Mouse (Mus musculus) heart, embryonic 10.5 days (tissue): ENCODE data around the gene Arrdc1. TPM values are rescaled to one million over a fixed set of nuclear protein-coding genes. Genes with fewer than 3 reads are reported as not detected.

Experiments used
- DNase-seq: peaks from one replicate; pipeline ENCODE4 v3.0.0-alpha.2; 2017; ENCODE audit warnings: low spot score
- H3K27ac ChIP-seq: fragments of 300-500 bp; sonication (generic); 2 replicates; pipeline ENCODE4 v1.5.1; 2016; ENCODE audit warnings: mild to moderate bottlenecking
- H3K27me3 ChIP-seq: fragments of 300-500 bp; sonication (generic); 2 replicates; pipeline ENCODE4 v1.6.1; 2016; ENCODE audit warnings: mild to moderate bottlenecking; ENCODE audit not compliant: poor library complexity, insufficient read depth, severe bottlenecking
- H3K36me3 ChIP-seq: fragments of 300-500 bp; sonication (generic); 2 replicates; pipeline ENCODE4 v1.6.1; 2016; ENCODE audit warnings: mild to moderate bottlenecking, moderate library complexity
- H3K4me1 ChIP-seq: fragments of 300-500 bp; sonication (generic); 2 replicates; pipeline ENCODE4 v1.6.1; 2016; ENCODE audit warnings: mild to moderate bottlenecking
- H3K4me3 ChIP-seq: fragments of 300-500 bp; sonication (generic); 2 replicates; pipeline ENCODE4 v1.5.1; 2016; ENCODE audit warnings: mild to moderate bottlenecking, moderate library complexity
- H3K9me3 ChIP-seq: fragments of 300-500 bp; sonication (generic); 2 replicates; pipeline ENCODE4 v1.6.1; 2016; ENCODE audit warnings: mild to moderate bottlenecking, moderate library complexity
- WGBS: fragments of 180-500 bp; shearing (Covaris S2); methylation state at CpG from one replicate; pipeline ENCODE4 v1.1.7; 2016; 5-methylcytosine and 5-hydroxymethylcytosine counted together
- polyA plus RNA-seq: library from polyadenylated mRNA; unstranded; fragments of >200 nt; fragmentation: Nextera tagmentation; extraction: Ambion mirVana; gene quantifications from 2 replicates; pipeline ENCODE4 v1.2.1, GENCODE M21; 2016

Arrdc1 gene
- polyA plus RNA-seq, 1 experiment from 2014 or later: 19.5 TPM

DNA sequence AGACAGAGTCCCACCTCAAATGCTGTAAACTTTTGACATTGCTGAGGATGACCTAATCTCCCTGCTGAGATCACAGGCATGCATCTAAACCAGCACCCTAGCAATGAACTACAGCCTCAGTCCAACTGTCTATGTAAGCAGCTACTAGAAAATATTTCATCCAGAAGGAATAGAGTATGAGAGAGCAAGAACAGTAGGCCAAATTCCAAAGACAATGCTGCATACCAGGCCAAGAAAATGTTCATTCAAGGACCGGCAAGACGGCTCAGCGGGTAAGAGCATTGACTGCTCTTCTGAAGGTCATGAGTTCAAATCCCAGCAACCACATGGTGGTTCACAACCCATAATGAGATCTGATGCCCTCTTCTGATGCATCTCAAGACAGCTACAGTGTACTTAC is 20.3 kb downstream of the Arrdc1 start:
- WGBS: 90% methylated on average over 3 of the region's 3 CpGs
- no peak overlapping the region for H3K4me3 ChIP-seq
- H3K27me3 ChIP-seq: no peaks in the 10 kb centered on the region
- no peak for DNase-seq
- peaks cover 16% of the 10 kb centered on the region for H3K36me3 ChIP-seq
- H3K9me3 ChIP-seq: no peaks in the 10 kb centered on the region
- peaks cover 9% of the 10 kb centered on the region for H3K4me1 ChIP-seq
- no peak overlapping the region for H3K27ac ChIP-seq

DNA sequence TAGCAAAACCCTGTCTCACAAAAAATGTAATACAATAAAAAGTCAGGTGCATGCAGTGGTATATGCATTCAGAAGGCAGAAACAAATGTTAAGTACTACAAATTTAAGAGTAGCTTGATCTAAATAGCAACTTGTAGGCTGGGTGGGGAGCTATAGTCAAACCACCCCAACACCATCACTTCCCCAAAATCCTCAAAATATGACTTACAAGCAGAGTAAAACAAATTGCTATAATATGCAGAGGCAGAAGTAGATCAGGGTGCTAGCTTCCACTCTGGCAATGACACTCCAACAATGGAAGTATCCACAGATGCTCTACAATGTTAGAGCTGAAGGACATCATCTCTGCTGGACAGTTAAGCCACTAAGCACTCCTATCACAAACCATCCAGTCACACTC is 22.5 kb downstream of the Arrdc1 start:
- no peaks in the 10 kb centered on the region for H3K27me3 ChIP-seq
- H3K27ac ChIP-seq: no peak overlapping the region
- peaks cover 17% of the 10 kb centered on the region for H3K36me3 ChIP-seq
- H3K4me1 ChIP-seq: peaks cover 3% of the 10 kb centered on the region
- DNase-seq: no peak
- no peak overlapping the region for H3K4me3 ChIP-seq
- no peaks in the 10 kb centered on the region for H3K9me3 ChIP-seq

DNA sequence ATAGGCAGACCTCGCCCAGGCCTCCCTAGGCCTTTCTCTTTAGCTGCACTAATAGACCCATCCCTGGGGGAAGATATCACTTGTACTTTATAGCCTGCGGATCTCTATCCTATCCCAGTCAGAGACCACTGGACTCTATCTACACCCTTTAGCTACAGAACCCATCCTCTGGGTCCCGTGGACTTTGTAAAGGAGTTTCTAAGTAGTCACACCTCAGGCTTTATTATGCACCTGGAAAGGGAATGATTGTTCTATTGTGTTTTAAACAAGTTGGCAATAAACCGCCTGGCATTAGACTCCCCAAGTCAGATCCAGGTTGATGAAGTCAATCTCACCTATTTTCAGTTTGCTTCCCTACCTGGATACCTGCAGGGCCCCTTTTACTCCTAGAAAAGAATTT is 22.9 kb downstream of the Arrdc1 start:
- 96% methylated on average over 4 of the region's 4 CpGs for WGBS
- H3K36me3 ChIP-seq: peaks cover 17% of the 10 kb centered on the region

DNA sequence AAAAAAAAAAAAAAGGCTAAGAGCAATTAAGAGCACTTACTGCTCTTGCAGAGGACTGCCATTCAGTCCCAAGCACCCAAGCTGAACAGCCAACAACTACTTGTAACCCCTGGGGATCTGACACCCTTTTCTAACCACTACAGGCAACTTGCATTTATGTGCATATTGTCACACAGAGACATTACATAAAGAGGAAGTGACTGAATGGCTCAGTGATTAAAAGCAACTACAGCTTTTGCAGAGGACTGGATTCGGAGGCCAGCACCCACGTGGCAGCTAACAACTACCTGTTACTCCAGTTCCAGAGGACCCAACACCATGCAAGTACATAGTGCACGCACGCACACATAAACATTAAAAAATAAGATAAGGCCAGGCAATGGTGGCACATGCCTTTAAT is 24.6 kb downstream of the Arrdc1 start:
- Histone ChIP-seq H3K27ac (no peak overlapping the region), H3K4me3 (no peak overlapping the region), H3K36me3 (peaks cover 17% of the 10 kb centered on the region), H3K27me3 (no peaks in the 10 kb centered on the region), H3K4me1 (peaks cover 11% of the 10 kb centered on the region; the same call in 1 of the 2 replicates), H3K9me3 (no peaks in the 10 kb centered on the region)
- no peak for DNase-seq
- 91% methylated on average over 4 of the region's 4 CpGs for WGBS

More for the DNA sequence above, 22.9 kb downstream of the Arrdc1 start:
- Histone ChIP-seq H3K9me3 (no peaks in the 10 kb centered on the region), H3K4me1 (no peaks in the 10 kb centered on the region), H3K27ac (no peak overlapping the region), H3K27me3 (no peaks in the 10 kb centered on the region), H3K4me3 (no peak overlapping the region)
- no peak for DNase-seq

DNA sequence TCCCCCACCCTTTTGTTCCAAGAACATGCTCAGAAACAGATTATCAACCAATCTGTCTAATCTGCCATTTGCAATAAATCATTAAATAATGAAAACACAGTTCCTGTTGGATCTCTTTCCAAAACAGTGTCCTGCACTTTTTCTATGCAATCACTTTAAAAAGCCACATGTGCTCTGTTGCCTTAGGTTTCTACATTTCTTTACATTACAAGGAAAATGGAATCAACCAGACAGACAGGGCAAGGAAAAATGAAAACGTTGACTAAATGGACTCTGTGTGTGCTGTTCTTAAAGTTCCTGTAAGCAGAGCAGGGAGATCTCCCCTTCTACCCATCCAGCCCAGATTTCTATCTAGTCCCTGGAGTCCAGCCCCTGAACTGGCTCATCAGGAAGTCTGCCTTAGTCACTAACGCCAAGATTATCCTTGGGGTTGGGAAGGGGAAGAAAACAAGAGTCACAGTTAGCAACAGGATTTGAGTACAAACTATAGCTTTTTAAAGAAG is 29.3 kb downstream of the Arrdc1 start:
- H3K27ac ChIP-seq: no peak overlapping the region
- no peak for DNase-seq
- no peaks in the 10 kb centered on the region for H3K9me3 ChIP-seq
- H3K4me3 ChIP-seq: no peak overlapping the region
- H3K4me1 ChIP-seq: peaks cover 19% of the 10 kb centered on the region
- whole genome bisulfite sequencing: 38% methylated on average over 2 of the region's 2 CpGs
- 0 out of 2 replicates have a peak, but pooled peaks cover 11% of the 10 kb centered on the region for H3K36me3 ChIP-seq
- H3K27me3 ChIP-seq: no peaks in the 10 kb centered on the region

DNA sequence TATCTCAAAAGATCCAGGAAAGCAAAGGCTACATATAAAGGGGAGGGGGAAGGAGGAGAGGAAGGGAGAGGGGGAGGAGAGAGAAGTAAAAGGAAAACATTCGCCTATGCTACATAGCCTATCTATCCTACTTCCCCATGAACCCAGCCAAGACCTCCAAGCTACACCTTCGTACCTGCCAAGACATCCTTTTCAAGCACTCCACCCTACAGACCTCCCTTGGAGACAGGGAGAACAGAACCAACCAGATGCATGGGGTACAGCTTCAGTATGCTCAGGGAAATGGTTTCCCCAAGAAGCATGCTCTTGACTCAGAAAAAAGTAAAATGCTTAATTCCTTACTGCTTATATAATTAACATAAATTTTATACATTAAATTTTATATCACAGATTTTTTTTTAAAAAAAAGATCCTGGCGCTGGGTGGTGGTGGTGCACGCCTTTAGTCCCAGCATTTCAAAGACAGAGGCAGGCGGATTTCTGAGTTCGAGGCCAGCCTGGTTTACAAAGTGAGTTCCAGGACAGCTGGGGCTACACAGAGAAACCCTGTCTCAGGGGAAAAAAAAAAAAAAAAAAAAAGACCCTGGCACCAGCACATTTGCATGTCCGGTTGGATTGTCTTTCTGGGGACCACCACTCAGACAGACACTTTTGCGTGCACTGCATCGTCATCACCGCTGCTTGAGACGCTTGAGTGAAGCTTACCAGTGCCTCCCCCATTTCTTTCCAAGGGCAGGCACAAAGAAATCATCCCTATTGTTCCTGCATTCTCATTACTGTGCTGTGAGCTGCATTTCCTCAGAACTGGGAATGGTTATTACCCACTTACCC is 30.0 kb downstream of the Arrdc1 start:
- Histone ChIP-seq H3K36me3 (0 out of 2 replicates have a peak, but pooled peaks cover 4% of the 10 kb centered on the region), H3K9me3 (no peaks in the 10 kb centered on the region), H3K27ac (no peak overlapping the region), H3K4me3 (no peak overlapping the region), H3K27me3 (no peaks in the 10 kb centered on the region), H3K4me1 (peaks cover 19% of the 10 kb centered on the region)
- WGBS: 79% methylated on average over 11 of the region's 11 CpGs
- no peak for DNase-seq

DNA sequence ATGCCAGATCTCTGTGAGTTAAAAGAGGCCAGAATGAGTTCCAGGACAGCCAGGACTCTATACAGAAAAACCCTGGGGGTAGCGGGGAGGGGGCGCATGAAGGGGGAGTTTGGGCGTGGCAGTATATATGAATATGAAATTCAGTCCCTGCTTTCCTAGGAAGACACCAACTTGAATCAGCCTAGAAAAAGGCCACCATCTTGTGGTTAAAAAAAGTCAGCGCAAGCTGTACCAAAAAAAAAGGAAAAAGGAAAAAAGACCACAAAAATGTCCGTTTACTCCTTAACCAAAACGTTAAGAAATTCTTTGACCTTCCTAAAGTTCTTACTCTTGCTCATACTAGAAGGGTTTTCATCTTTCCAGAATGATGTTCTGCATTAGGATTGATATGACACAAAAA is 32.1 kb downstream of the Arrdc1 start:
- H3K36me3 ChIP-seq: no peaks in the 10 kb centered on the region
- 91% methylated on average over 6 of the region's 6 CpGs for WGBS
- DNase-seq: no peak
- H3K4me1 ChIP-seq: peaks cover 19% of the 10 kb centered on the region
- no peaks in the 10 kb centered on the region for H3K27me3 ChIP-seq
- no peaks in the 10 kb centered on the region for H3K9me3 ChIP-seq
- no peak overlapping the region for H3K4me3 ChIP-seq
- H3K27ac ChIP-seq: no peak overlapping the region

DNA sequence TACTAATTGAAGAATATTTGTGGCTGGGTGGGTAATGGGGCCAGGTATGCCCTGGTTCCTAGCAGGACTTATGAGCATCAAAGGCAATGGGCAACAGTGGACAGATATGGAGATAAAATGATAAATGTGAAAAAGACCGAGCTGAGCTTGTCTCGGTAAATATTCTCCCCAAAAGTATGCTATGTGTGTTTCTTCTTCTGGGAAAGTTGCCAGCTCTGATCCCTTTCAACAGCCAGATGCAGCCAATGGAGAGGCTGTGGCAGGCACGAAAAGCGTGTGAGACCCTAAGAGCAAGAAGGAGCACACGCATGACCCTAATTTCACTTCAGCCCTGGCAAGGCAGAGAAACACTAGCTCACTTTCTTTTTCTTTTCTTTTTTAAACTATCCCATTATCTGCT is 34.0 kb downstream of the Arrdc1 start:
- 86% methylated on average over 5 of the region's 5 CpGs for WGBS
- H3K9me3 ChIP-seq: no peaks in the 10 kb centered on the region
- DNase-seq: no peak
- no peak overlapping the region for H3K4me3 ChIP-seq
- H3K36me3 ChIP-seq: no peaks in the 10 kb centered on the region
- H3K27me3 ChIP-seq: no peaks in the 10 kb centered on the region
- H3K4me1 ChIP-seq: peaks cover 13% of the 10 kb centered on the region
- H3K27ac ChIP-seq: no peak overlapping the region

DNA sequence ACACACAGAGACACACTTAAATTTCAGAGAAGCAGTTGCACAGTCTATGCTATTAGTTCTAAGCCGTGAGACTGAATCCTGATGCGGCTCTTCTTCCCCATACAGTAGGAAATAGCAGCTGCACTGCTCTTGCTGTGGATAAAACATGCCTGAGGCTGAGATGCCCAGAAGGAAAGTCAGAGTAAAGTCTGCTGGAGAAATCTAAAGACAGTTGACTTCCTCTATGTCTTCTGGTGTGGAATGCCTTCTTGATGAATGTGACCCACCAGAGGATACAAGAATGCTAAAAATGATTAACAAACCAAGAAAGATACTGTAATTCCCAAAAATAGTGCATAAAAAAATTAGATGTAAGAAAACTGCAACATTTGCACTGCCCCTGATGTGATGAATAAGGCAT is 35.8 kb downstream of the Arrdc1 start:
- no peak for DNase-seq

DNA sequence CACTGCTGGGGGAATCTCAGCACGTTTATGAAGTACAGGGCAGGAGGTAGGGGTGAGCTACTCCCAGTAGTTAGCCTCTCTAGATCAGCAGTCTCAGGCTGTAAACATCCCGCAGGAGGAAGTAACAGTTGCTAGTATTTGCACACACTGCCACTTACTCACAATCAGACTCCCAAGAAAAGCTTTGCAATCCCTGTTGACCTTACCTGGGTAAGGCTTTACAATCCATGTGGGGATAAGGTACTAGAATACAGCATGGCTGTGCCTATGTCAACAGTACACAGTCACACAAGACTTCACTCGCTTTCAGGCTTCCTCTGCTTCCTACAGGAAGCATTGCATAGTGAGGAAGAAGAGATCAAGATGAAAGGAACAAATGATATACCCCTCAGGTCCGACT is 38.3 kb downstream of the Arrdc1 start:
- 79% methylated on average over 4 of the region's 4 CpGs for WGBS

More for the DNA sequence above, 35.8 kb downstream of the Arrdc1 start:
- no peak overlapping the region for H3K27ac ChIP-seq
- H3K4me1 ChIP-seq: peaks cover 9% of the 10 kb centered on the region; the same call in 1 of the 2 replicates
- H3K9me3 ChIP-seq: no peaks in the 10 kb centered on the region
- H3K27me3 ChIP-seq: no peaks in the 10 kb centered on the region
- no peak overlapping the region for H3K4me3 ChIP-seq
- H3K36me3 ChIP-seq: no peaks in the 10 kb centered on the region
- 88% methylated on average over 2 of the region's 2 CpGs for WGBS

DNA sequence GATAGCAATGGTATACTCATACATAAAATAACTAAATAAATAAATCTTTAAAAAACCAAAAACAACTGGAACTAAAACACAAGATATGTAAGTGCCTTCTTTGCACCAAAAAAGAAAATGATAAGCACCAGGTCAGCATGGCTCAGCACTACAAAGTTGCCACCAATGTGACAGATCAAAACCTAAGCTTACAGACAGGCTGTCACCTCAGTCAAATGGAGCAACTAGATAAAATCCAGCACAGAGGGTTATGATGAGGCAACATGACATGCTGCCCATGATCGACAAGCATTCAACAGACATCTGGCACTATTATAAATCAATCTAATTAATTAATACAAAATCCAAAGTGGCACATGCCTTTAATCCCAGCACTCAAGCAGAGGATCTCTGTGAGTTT is 40.8 kb downstream of the Arrdc1 start:
- no peak for DNase-seq
- Histone ChIP-seq H3K9me3 (no peaks in the 10 kb centered on the region), H3K36me3 (peaks cover 4% of the 10 kb centered on the region; the same call in 1 of the 2 replicates), H3K27me3 (no peaks in the 10 kb centered on the region), H3K4me1 (peaks cover 10% of the 10 kb centered on the region), H3K27ac (no peak overlapping the region), H3K4me3 (no peak overlapping the region)
- 94% methylated on average over 1 of the region's 1 CpGs for WGBS

More for the DNA sequence above, 38.3 kb downstream of the Arrdc1 start:
- no peak for DNase-seq
- Histone ChIP-seq H3K4me1 (peaks cover 8% of the 10 kb centered on the region), H3K27ac (no peak overlapping the region), H3K27me3 (no peaks in the 10 kb centered on the region), H3K36me3 (no peaks in the 10 kb centered on the region), H3K9me3 (no peaks in the 10 kb centered on the region), H3K4me3 (no peak overlapping the region)

DNA sequence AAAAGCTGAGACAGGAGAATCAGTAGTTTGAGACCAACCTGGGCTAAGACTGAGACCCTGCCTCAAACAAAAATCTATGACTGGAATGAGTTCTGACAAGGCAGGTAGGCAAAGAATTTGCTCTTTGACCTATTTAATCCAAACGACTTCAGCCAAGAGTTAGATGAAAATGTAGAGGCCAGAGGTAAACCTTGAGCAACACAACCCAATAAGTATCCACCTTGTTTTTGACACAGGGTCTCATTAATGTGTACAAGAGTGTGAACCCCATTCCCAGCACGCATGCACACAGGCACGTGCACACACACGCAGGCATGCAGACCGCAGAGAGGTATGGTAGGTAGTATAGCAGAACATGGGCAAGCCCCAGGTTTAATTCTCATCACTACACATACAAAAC is 42.7 kb downstream of the Arrdc1 start:
- 90% methylated on average over 5 of the region's 5 CpGs for WGBS
- Histone ChIP-seq H3K36me3 (peaks cover 4% of the 10 kb centered on the region; the same call in 1 of the 2 replicates), H3K27ac (no peak overlapping the region), H3K4me3 (no peak overlapping the region), H3K27me3 (no peaks in the 10 kb centered on the region), H3K9me3 (no peaks in the 10 kb centered on the region), H3K4me1 (peaks cover 10% of the 10 kb centered on the region)
- no peak for DNase-seq

DNA sequence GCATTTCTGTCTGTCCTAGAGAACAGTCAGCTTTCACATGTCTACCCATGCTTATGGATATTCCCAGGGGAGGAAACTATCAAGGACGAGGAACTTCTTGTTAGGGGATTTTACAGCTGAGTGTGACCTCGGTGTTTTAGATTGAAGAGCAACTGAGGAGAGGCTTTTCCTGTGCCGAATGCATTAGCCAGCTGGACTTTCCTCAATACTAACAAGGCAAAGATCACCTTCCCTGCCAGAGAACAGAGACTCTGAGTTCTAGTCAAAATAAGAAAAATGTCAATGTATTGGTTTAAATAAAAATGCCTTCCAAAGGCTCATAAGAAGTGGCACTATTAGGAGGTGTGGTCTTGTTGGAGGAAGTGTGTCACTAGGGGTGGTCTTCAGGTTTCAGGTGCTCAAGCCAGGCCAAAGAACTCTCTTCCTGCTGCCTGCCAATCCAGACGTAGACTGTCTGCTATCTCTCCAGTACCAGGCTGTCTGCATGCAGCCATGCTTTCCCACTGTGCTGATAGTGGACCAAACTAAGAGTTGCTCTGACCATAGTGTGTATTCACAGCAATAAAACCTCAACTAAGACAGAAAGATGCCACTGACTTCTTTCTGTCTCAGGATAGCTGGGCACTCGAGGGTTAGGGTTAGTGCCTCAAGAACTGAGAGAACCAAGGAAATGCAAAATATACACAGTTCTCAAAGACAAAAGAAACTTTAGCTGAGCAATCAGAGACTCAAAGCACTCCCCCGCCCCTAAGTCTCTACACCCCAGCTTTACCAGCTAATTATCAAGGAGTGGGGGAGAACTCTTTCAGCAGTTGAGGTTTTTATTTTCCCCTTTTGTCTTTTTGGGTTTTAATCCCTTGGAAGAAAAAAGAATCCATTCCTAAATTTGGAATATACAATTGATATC is 44.3 kb downstream of the Arrdc1 start:
- Histone ChIP-seq H3K27ac (no peak overlapping the region), H3K9me3 (no peaks in the 10 kb centered on the region), H3K27me3 (no peaks in the 10 kb centered on the region), H3K4me1 (peaks cover 10% of the 10 kb centered on the region), H3K36me3 (peaks cover 12% of the 10 kb centered on the region), H3K4me3 (no peak overlapping the region)
- WGBS: 67% methylated on average over 6 of the region's 6 CpGs
- no peak for DNase-seq
